Mouse (Mus musculus) kidney, embryonic 16.5 days (tissue): Measurements from ENCODE around the gene Nfkb1. TPM values are rescaled to one million over a fixed set of nuclear protein-coding genes. Genes with fewer than 3 reads are reported as not detected.

ENCODE experiments used
- ATAC-seq: fragments of 200-750 bp; cut with Nextera tagmentation; 2 replicates; pipeline ENCODE4 v1.8.0; 2017; ENCODE audit warnings: moderate TSS enrichment; ENCODE audit not compliant: low FRiP score, low TSS enrichment
- H3K27ac ChIP-seq: fragments of 300-500 bp; sonication (generic); 2 replicates; pipeline ENCODE4 v1.5.1; 2014; ENCODE audit warnings: low read length
- H3K27me3 ChIP-seq: fragments of 300-500 bp; sonication (generic); 2 replicates; pipeline ENCODE4 v1.6.1; 2014; ENCODE audit warnings: low read length, control low read depth, mixed read lengths; ENCODE audit not compliant: insufficient read depth
- H3K36me3 ChIP-seq: fragments of 300-500 bp; sonication (generic); 2 replicates; pipeline ENCODE4 v1.6.1; 2014; ENCODE audit warnings: low read length, control low read depth, mixed read lengths; ENCODE audit not compliant: insufficient read depth
- H3K4me1 ChIP-seq: fragments of 300-500 bp; sonication (generic); 2 replicates; pipeline ENCODE4 v1.6.1; 2014; ENCODE audit warnings: low read length, control low read depth, mixed read lengths; ENCODE audit not compliant: insufficient read depth
- H3K4me2 ChIP-seq: fragments of 300-500 bp; sonication (generic); replicated peaks from 2 replicates; pipeline ENCODE4 v1.6.1; 2014; ENCODE audit warnings: low read depth, low read length
- H3K4me3 ChIP-seq: fragments of 300-500 bp; sonication (generic); 2 replicates; pipeline ENCODE4 v1.5.1; 2014; ENCODE audit warnings: mild to moderate bottlenecking, low read length
- H3K9ac ChIP-seq: fragments of 300-500 bp; sonication (generic); replicated peaks from 2 replicates; pipeline ENCODE4 v1.6.1; 2014; ENCODE audit warnings: low read length
- H3K9me3 ChIP-seq: fragments of 300-500 bp; sonication (generic); 2 replicates; pipeline ENCODE4 v1.6.1; 2016; ENCODE audit warnings: low read length, control low read depth
- WGBS: fragments of 180-500 bp; shearing (Covaris S2); extraction: QIAGEN DNeasy Blood & Tissue Kit; methylation state at CpG from one replicate; pipeline ENCODE4 v1.1.7; 2014; 5-methylcytosine and 5-hydroxymethylcytosine counted together
- polyA plus RNA-seq: library from polyadenylated mRNA; unstranded; fragments of >200 nt; fragmentation: Nextera tagmentation; extraction: Ambion mirVana; gene quantifications from 2 replicates; pipeline ENCODE4 v1.2.1, GENCODE M21; 2015

Gene Nfkb1
- polyA plus RNA-seq, 1 experiment from 2014 or later: 20.4 TPM

- WGBS: 80% methylated on average over 7 of the region's 7 CpGs
- ATAC-seq: no peak
- H3K27me3 ChIP-seq: no peaks in the 10 kb centered on the region
- no peak overlapping the region for H3K9ac ChIP-seq
- no peaks in the 10 kb centered on the region for H3K9me3 ChIP-seq
- H3K36me3 ChIP-seq: no peaks in the 10 kb centered on the region
- H3K4me1 ChIP-seq: peaks cover 4% of the 10 kb centered on the region; the same call in 1 of the 2 replicates
- no peak overlapping the region for H3K4me3 ChIP-seq
- H3K4me2 ChIP-seq: no peak overlapping the region
- H3K27ac ChIP-seq: no peak overlapping the region
These were observed 35.4 kb upstream of the Nfkb1 start for GRCm38 (mm10) chr3:135726521-135727275.

GRCm38 (mm10) chr3:135726023-135726422 is 34.7 kb upstream of the Nfkb1 start:
- 86% methylated on average over 15 of the region's 15 CpGs for WGBS
- ATAC-seq: no peak
- no peaks in the 10 kb centered on the region for H3K9me3 ChIP-seq
- peaks cover 4% of the 10 kb centered on the region; the same call in 1 of the 2 replicates for H3K4me1 ChIP-seq
- no peak overlapping the region for H3K9ac ChIP-seq
- H3K4me3 ChIP-seq: no peak overlapping the region
- H3K27me3 ChIP-seq: no peaks in the 10 kb centered on the region
- no peaks in the 10 kb centered on the region for H3K36me3 ChIP-seq
- H3K4me2 ChIP-seq: no peak overlapping the region
- H3K27ac ChIP-seq: no peak overlapping the region

GRCm38 (mm10) chr3:135722104-135722503 is 30.8 kb upstream of the Nfkb1 start:
- WGBS: 82% methylated on average over 2 of the region's 2 CpGs
- Histone ChIP-seq H3K27ac (no peak overlapping the region), H3K4me3 (no peak overlapping the region), H3K9ac (no peak overlapping the region), H3K36me3 (no peaks in the 10 kb centered on the region), H3K4me1 (no peaks in the 10 kb centered on the region), H3K9me3 (no peaks in the 10 kb centered on the region), H3K27me3 (no peaks in the 10 kb centered on the region), H3K4me2 (no peak overlapping the region)
- no peak for ATAC-seq

- Histone ChIP-seq H3K27me3 (no peaks in the 10 kb centered on the region), H3K36me3 (no peaks in the 10 kb centered on the region), H3K9ac (no peak overlapping the region), H3K4me2 (no peak overlapping the region), H3K9me3 (no peaks in the 10 kb centered on the region), H3K4me1 (no peaks in the 10 kb centered on the region), H3K4me3 (no peak overlapping the region), H3K27ac (no peak overlapping the region)
- WGBS: 95% methylated on average over 3 of the region's 3 CpGs
- no peak for ATAC-seq
These were observed 28.6 kb upstream of the Nfkb1 start for GRCm38 (mm10) chr3:135719969-135720368.

- no peaks in the 10 kb centered on the region for H3K4me1 ChIP-seq
- no peak overlapping the region for H3K27ac ChIP-seq
- H3K27me3 ChIP-seq: no peaks in the 10 kb centered on the region
- no peaks in the 10 kb centered on the region for H3K9me3 ChIP-seq
- H3K4me2 ChIP-seq: no peak overlapping the region
- H3K4me3 ChIP-seq: no peak overlapping the region
- WGBS: 74% methylated on average over 6 of the region's 6 CpGs
- H3K36me3 ChIP-seq: no peaks in the 10 kb centered on the region
- H3K9ac ChIP-seq: no peak overlapping the region
- ATAC-seq: no peak
These were observed 27.8 kb upstream of the Nfkb1 start for GRCm38 (mm10) chr3:135719179-135719532.

GRCm38 (mm10) chr3:135718323-135719178 is 27.2 kb upstream of the Nfkb1 start:
- Histone ChIP-seq H3K4me2 (no peak overlapping the region), H3K27ac (no peak overlapping the region), H3K4me3 (no peak overlapping the region), H3K4me1 (no peaks in the 10 kb centered on the region), H3K9ac (no peak overlapping the region), H3K36me3 (no peaks in the 10 kb centered on the region), H3K27me3 (no peaks in the 10 kb centered on the region), H3K9me3 (no peaks in the 10 kb centered on the region)
- 44% methylated on average over 6 of the region's 6 CpGs for WGBS
- ATAC-seq: no peak

GRCm38 (mm10) chr3:135713016-135713950 is 21.9 kb upstream of the Nfkb1 start:
- H3K4me3 ChIP-seq: no peak overlapping the region
- WGBS: 29% methylated on average over 3 of the region's 4 CpGs

GRCm38 (mm10) chr3:135711613-135712012 is 20.3 kb upstream of the Nfkb1 start:
- no peaks in the 10 kb centered on the region for H3K27me3 ChIP-seq
- no peaks in the 10 kb centered on the region for H3K36me3 ChIP-seq
- no peaks in the 10 kb centered on the region for H3K9me3 ChIP-seq
- no peak overlapping the region for H3K9ac ChIP-seq
- no peaks in the 10 kb centered on the region for H3K4me1 ChIP-seq
- 91% methylated on average over 4 of the region's 4 CpGs for WGBS
- no peak overlapping the region for H3K27ac ChIP-seq
- H3K4me3 ChIP-seq: no peak overlapping the region
- no peak for ATAC-seq
- no peak overlapping the region for H3K4me2 ChIP-seq

More at GRCm38 (mm10) chr3:135713016-135713950, 21.9 kb upstream of the Nfkb1 start:
- Histone ChIP-seq H3K36me3 (no peaks in the 10 kb centered on the region), H3K4me1 (no peaks in the 10 kb centered on the region), H3K27me3 (no peaks in the 10 kb centered on the region), H3K27ac (no peak overlapping the region), H3K4me2 (no peak overlapping the region), H3K9me3 (no peaks in the 10 kb centered on the region), H3K9ac (no peak overlapping the region)
- ATAC-seq: no peak

GRCm38 (mm10) chr3:135711040-135711570 is 19.8 kb upstream of the Nfkb1 start:
- ATAC-seq: no peak

More at GRCm38 (mm10) chr3:135711040-135711570, 19.8 kb upstream of the Nfkb1 start:
- Histone ChIP-seq H3K9ac (no peak overlapping the region), H3K27me3 (no peaks in the 10 kb centered on the region), H3K4me3 (no peak overlapping the region), H3K36me3 (no peaks in the 10 kb centered on the region), H3K4me2 (no peak overlapping the region), H3K27ac (no peak overlapping the region), H3K4me1 (no peaks in the 10 kb centered on the region), H3K9me3 (no peaks in the 10 kb centered on the region)
- 92% methylated on average over 9 of the region's 9 CpGs for WGBS
